Mouse (Mus musculus) cerebellum, adult 2 months (tissue): ENCODE data around the gene Cd40. TPM values are rescaled to one million over a fixed set of nuclear protein-coding genes. Genes with fewer than 3 reads are reported as not detected.

Experiments used
- DNase-seq, 2 experiments: peaks; one replicate each; pipeline ENCODE4 v3.0.0; 2021
- H3K27ac ChIP-seq: fragments of 200-500 bp; 2 replicates; pipeline ENCODE4 v1.5.1; 2012; ENCODE audit warnings: low read length, control low read depth, inconsistent platforms; ENCODE audit not compliant: insufficient read depth
- H3K27me3 ChIP-seq: fragments of 200-500 bp; 2 replicates; pipeline ENCODE4 v1.6.1; 2012; ENCODE audit warnings: inconsistent platforms, mild to moderate bottlenecking, low read length, moderate library complexity; ENCODE audit not compliant: control insufficient read depth, insufficient read depth
- H3K4me1 ChIP-seq: fragments of 200-500 bp; 2 replicates; pipeline ENCODE4 v1.6.1; 2011; ENCODE audit warnings: low read length; ENCODE audit not compliant: control insufficient read depth, insufficient read depth
- H3K4me3 ChIP-seq: fragments of 200-500 bp; replicated peaks from 2 replicates; pipeline ENCODE3; 2011; ENCODE audit warnings: mild to moderate bottlenecking, low read depth, low read length, control low read depth; ENCODE audit not compliant: insufficient read depth
- CTCF ChIP-seq: fragments of 200-500 bp; IDR thresholded peaks from 2 replicates; pipeline ENCODE4 v1.5.1; 2011; ENCODE audit warnings: low read depth, mild to moderate bottlenecking, control low read depth, low read length, moderate library complexity, borderline replicate concordance; ENCODE audit not compliant: insufficient read depth
- POLR2A ChIP-seq: fragments of 200-500 bp; IDR thresholded peaks from 2 replicates; pipeline ENCODE4 v1.6.1; 2011; ENCODE audit warnings: low read length, control low read depth, borderline replicate concordance; ENCODE audit not compliant: insufficient read depth
- WGBS: fragments of 180-500 bp; shearing (Covaris S2); methylation state at CpG from one replicate; pipeline ENCODE4 v1.1.7; 2018; 5-methylcytosine and 5-hydroxymethylcytosine counted together
- polyA plus RNA-seq: library from polyadenylated mRNA; depleted of rRNA; stranded (reverse); fragments of >200 nt; gene quantifications from 2 replicates; pipeline ENCODE4 v1.2.3, GENCODE M21; 2012

Cd40 gene
- polyA plus RNA-seq, 1 experiment, result 2.1 TPM

- Histone ChIP-seq H3K4me3 (no peak overlapping the region), H3K27me3 (no peaks in the 10 kb centered on the region), H3K27ac (no peak overlapping the region), H3K4me1 (peaks cover 19% of the 10 kb centered on the region)
- TF ChIP-seq CTCF (no peak), POLR2A (no peak)
- 88% methylated on average over 8 of the region's 8 CpGs for WGBS
- DNase-seq, result no peak
Measured at GRCm38 (mm10) chr2:165078045-165078444, 22.6 kb downstream of the Cd40 start.

- no peak for DNase-seq
- TF ChIP-seq CTCF, result no peak
- no peak for TF ChIP-seq POLR2A
- Histone ChIP-seq H3K4me3 (no peak overlapping the region), H3K4me1 (peaks cover 15% of the 10 kb centered on the region), H3K27ac (no peak overlapping the region), H3K27me3 (no peaks in the 10 kb centered on the region)
- 52% methylated on average over 10 of the region's 10 CpGs for WGBS
Measured at GRCm38 (mm10) chr2:165078605-165079004, 23.2 kb downstream of the Cd40 start.

- H3K4me1 ChIP-seq, result no peaks in the 10 kb centered on the region; the same call in 1 of the 2 replicates
- H3K27ac ChIP-seq, result no peak overlapping the region
- H3K27me3 ChIP-seq, result no peaks in the 10 kb centered on the region
- TF ChIP-seq POLR2A, result no peak
- no peak for TF ChIP-seq CTCF
- H3K4me3 ChIP-seq, result no peak overlapping the region
- DNase-seq, result no peak
- WGBS, result 63% methylated on average over 9 of the region's 9 CpGs
Measured at GRCm38 (mm10) chr2:165080657-165081056, 25.2 kb downstream of the Cd40 start.

- no peak overlapping the region for H3K27ac ChIP-seq
- H3K27me3 ChIP-seq, result no peaks in the 10 kb centered on the region
- WGBS, result 44% methylated on average over 7 of the region's 7 CpGs
- no peaks in the 10 kb centered on the region; the same call in 1 of the 2 replicates for H3K4me1 ChIP-seq
- H3K4me3 ChIP-seq, result no peak overlapping the region
- DNase-seq, result no peak
- TF ChIP-seq POLR2A, result no peak
- no peak for TF ChIP-seq CTCF
Measured at GRCm38 (mm10) chr2:165081257-165081656, 25.8 kb downstream of the Cd40 start.

- H3K27me3 ChIP-seq, result no peaks in the 10 kb centered on the region
- no peaks in the 10 kb centered on the region for H3K4me1 ChIP-seq
- no peak overlapping the region for H3K4me3 ChIP-seq
- H3K27ac ChIP-seq, result no peak overlapping the region
- no peak for DNase-seq
- no peak for TF ChIP-seq CTCF
- no peak for TF ChIP-seq POLR2A
- WGBS, result 95% methylated on average over 4 of the region's 4 CpGs
Measured at GRCm38 (mm10) chr2:165086634-165087033, 31.2 kb downstream of the Cd40 start.

- Histone ChIP-seq H3K4me3 (no peak overlapping the region), H3K27ac (no peak overlapping the region), H3K4me1 (no peaks in the 10 kb centered on the region), H3K27me3 (no peaks in the 10 kb centered on the region)
- DNase-seq, result no peak
- 61% methylated on average over 14 of the region's 14 CpGs for WGBS
- no peak for TF ChIP-seq CTCF
- TF ChIP-seq POLR2A, result no peak
Measured at GRCm38 (mm10) chr2:165089470-165089869, 34.0 kb downstream of the Cd40 start.

- H3K27ac ChIP-seq, result no peak within 1 kb of the TSS
- no peak for DNase-seq
- 86% methylated on average over 2 of the region's 2 CpGs for WGBS
- H3K27me3 ChIP-seq, result no peaks in the 10 kb centered on the region
- TF ChIP-seq POLR2A, result no peak
- no peak for TF ChIP-seq CTCF
- no peaks in the 10 kb centered on the region for H3K4me1 ChIP-seq
- no peak within 1 kb of the TSS for H3K4me3 ChIP-seq
Measured at GRCm38 (mm10) chr2:165090650-165091049, 35.2 kb downstream of the Cd40 start, which contains the start of gene 1700025C18Rik. 1700025C18Rik (minus strand) TSS chr2:165090750.

- no peak for TF ChIP-seq POLR2A
- no peak for TF ChIP-seq CTCF
- WGBS, result 58% methylated on average over 8 of the region's 8 CpGs
Measured at GRCm38 (mm10) chr2:165091433-165091965, 36.1 kb downstream of the Cd40 start.

More at GRCm38 (mm10) chr2:165091433-165091965, 36.1 kb downstream of the Cd40 start:
- no peak overlapping the region for H3K27ac ChIP-seq
- no peak for DNase-seq
- no peaks in the 10 kb centered on the region for H3K27me3 ChIP-seq
- no peak overlapping the region for H3K4me3 ChIP-seq
- no peaks in the 10 kb centered on the region for H3K4me1 ChIP-seq
